Mouse (Mus musculus): Measurements from ENCODE around the gene Lrrc25.
"Not testable (repeated sequence)": the region's sequence is repeated elsewhere in the genome, so short reads cannot be mapped to it uniquely, and the experiment has no call there.

Lrrc25 gene

DNA sequence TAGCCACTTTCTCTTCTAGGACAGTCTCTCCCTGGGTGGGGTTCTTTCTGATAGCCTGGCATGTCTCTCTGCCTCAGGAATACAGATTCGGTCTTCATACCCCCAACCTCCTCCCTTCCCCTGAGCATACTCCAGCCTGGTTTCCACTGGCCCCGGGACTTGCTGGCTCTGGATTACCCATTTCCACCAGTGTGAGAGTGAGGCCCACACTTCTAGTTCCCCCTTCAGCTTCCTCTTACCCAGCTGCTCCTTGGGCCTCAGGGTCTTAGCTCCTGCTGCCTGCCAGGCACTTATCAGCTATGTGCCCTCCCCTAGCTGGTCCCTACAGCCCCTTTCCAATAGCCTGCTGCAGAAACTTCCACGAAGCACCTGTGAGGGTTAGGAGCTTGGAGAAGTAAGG lies at the start of gene Lrrc25:
Lrrc25 (plus strand) TSS at position 262 of the 400 bp plus-strand sequence.
- no peak for DNase-seq (ENCODE audit: low spot score in 2 of 2)

DNA sequence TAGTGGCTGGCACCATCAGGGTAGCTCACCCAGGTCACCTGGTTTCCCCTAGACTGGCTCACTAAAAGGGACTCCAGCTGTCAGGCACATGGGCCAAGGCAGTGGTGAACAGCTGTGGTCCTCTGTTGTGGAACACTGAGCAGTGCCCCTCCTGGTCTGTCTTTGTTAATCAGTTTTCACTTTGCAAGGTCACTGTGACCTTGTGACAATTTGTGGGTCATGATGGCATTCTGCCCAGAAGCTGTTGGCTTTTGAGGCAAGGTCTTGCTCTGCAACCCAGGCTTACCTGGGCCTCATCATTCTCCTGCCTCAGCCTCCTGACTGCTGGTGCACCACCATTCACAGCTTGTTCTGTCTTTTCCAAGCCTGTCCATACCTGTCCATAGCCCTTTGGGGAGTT lies 45.6 kb upstream of the Lrrc25 start:
- DNase-seq (ENCODE audit: low spot score in 2 of 2): no peak

DNA sequence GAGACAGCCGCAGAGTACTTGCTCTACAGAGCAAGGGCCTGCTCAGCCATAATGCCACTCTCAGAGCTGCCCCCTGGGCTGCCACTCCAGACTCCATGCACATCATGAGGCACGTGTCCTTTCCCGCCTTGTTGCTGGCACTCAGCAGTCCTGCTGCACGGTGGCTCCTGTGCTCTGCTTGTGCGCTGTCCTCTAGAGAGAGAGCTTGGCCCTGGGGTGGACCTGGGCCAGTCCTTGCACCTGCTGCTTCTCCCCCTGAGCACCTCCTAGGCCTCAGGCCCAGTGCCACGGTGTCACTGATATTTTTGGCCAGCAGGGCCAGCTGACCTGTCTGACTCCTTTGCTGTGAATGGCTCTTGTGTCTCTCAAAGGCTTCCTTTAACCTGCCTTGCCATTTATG lies 45.0 kb upstream of the Lrrc25 start:
- DNase-seq (ENCODE audit: low spot score in 2 of 2): no peak

DNA sequence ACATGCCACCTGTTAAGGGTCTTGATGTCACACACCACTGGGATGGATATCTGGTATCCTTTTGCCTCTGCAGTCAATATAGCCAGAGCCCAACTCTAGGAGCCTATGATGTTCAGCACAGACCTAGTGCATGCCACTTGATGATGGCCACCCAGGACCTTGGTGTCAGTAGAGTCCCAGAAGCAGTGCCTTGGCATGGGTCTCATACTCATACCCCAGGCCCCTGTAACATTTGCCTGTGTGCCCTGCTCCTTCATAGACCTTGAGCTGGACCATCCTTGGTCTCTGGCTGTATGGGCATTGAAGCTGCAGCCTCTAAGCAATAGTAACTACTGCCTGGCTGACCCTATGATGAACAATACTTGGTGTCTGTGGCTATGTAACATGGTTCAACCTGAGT lies 41.7 kb upstream of the Lrrc25 start:
- no peak for DNase-seq (ENCODE audit: low spot score in 2 of 2)

DNA sequence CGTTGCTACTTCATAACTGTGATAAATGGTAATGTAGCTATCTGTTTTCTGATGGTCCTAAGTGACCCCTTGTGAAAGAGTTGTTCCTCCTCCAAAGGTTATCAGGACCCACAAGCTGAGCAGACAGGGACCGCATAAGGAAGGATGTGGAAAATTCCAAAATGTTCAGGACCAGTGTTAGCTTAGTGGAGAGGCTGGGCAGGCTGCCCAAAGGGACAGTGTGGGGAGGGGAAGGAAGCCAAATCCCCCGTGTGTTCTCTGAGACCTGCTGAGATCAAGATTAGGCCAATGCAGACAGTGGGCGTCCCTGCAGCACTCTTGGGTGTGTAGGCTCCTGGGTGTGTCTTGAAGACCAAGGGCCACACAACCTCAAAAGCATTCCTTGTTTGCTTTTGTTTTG lies 41.0 kb upstream of the Lrrc25 start:
- no peak for DNase-seq (ENCODE audit: low spot score in 2 of 2)

DNA sequence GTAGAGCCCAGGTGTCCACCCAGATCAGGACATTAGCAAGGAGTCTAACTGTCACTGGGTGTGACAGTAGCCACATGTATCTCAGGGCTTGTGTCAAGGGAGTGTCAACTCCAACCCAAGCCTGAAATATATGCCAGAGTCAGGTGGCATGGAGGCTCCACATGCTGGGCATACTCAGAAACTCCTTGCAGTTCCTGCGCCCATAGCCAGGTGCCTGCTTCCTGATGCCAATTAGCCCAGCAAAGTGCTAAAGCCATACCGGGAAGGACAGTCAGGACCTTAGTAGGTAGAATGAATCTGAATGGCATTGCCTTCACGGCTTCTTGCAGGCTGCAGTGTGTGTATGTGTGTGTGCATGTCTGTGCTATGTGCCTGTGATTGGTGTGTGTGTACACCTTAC lies 38.7 kb upstream of the Lrrc25 start:
- DNase-seq (ENCODE audit: low spot score in 2 of 2): no peak

DNA sequence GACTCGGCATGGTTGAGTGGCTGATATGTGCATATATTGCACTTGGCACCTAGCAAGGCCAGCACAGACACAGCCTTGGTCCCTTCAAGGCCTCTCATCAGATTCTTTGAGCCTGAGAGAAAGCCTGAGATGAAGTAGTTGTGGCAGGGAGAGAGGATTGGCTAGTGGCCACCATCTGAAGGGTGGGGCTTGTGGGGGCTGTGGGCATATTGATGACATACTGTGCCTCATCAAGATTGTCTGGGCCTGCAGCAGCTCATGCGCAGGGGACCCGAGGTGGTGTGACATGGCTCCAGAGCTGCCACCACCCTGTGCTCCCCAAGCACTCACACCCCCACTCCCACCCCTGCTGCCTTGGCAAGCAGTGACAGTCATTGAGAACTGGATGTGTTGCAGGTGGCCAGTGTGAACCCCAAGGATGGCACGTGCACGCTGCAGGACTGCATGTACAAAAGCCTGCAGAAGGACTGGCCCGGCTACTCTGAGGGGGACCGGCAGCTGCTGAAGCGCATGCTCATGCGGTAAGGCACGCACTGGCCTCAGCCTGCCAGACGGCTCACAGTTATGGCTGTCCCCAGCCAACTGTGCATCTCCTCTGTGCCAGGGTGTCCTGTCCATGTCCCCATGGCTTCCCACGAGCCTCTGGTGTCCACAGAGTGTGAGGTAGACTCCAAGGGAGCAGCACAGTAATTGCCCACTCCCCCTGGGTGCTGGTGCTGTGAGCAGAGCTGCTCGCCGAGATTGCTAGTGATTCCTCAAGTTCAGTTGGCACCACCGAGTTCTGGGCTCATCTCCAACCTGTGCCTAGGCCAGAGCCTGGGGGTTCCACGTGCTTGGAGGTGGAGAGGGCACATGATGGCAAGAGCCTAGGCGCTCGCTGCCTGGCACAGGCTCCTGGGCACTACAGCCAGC lies 32.2 kb upstream of the Lrrc25 start:
- peak in 1 of 2 experiments; percentile 63 for DNase-seq (ENCODE audit: low spot score in 2 of 2)

DNA sequence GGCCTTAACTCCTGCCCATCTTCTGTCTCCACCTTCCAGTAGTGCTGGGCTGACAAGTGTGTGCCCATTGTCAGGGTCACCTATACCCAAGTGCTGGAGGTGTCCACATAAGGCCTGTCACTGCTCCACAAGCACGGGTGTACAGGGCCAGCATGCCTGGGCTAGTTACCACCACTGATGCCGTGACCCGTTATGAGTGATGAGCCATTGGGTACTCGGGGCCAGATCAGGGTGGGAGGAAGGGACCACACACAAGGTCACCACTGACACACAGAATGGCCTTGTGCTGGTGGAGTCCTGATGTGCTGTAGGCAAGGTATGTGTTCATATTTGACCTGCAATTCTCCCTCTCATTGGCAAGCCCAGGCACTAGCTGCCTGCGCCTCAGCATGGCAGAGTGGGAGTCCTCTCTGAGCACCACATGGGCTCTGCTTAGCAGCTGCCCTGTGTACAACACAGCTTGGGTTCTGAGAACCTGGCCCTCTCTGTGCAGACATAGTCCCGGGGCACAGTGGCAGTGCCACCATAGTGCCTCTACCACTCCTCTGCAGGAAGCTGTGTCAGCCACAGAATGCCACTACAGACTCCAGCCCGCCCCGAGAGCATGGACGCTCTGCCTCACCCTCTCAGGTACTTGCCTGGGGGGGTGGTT lies 31.2 kb upstream of the Lrrc25 start:
- DNase-seq (ENCODE audit: low spot score in 2 of 2): no peak

DNA sequence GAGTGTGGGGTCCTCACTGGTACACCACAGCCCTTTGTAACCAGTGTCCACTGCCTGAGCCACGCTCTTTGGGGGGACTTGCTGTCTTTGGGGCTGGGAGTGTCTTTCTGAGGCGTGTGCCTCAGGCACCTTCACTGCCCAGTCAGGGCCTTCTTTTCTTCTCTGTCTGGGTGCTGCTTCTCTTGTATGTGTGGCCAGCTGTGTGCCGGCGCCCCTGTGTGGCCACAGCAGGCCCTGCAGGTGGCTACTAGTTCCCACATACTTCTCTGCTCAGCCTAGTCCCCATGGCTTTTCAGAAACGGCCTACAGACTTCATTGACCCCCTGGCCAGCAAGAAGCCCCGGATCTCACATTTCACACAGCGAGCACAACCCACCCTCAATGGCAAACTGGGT lies 30.7 kb upstream of the Lrrc25 start:
- peak in 1 of 2 experiments; percentile 51 for DNase-seq (ENCODE audit: low spot score in 2 of 2)

DNA sequence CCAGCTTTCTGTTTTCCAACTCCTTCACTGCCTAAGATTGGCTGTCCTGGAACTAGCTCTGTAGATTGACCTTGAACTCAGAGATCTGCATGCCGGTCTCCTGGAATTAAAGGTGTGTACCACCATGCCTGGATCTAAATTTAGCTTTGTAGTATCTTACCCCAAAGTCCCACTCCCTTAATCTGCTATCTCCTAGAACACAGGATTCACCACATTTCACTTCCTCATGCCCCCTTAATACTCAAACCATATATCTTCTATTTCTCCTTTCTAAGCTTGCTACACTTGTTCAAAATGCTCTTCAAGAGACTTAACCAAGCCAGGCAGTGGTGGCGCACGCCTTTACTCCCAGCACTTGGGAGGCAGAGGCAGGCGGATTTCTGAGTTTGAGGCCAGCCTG lies 28.0 kb upstream of the Lrrc25 start:
- DNase-seq (ENCODE audit: low spot score in 2 of 2): not testable (repeated sequence)

DNA sequence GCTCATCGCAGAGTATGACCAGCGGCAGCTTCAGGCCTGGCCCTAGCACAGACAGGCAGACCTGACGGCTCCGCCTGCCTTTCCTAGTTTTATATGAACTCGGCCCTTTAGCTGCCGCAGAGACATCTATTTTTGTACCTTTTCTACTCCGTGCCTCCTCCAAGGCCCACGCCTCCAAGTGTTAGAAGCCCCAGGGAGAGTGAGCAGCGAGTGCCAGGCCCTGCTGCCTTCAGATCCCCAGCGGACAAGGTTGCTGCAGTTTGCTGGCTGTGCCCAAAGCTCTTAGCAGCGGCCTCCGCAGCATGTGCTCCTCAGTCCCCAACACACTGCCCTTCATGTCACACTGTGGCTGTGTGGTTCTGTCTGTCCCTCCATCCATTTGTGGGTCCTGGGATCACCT lies 24.4 kb upstream of the Lrrc25 start:
- DNase-seq (ENCODE audit: low spot score in 2 of 2): no peak

DNA sequence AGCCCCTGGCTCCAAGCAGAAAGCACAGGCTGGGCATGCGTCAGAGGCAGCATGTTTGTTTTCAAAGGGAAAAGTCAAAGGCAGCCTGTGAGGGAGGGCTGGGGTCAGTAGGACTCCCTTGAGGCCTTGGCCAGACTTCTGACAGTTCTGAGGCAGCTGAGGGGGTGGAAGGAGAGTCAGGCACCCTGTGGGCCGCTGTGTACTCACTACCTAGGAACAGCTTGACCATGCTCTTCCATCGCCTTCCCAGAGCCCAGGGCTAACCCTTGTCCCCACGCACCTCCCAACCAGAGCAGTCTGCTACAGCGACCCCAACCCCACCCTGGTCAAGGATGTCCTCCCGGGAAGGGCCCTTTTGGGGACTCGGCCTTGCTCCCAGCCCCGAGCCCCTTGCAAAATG lies 22.8 kb upstream of the Lrrc25 start:
- DNase-seq (ENCODE audit: low spot score in 2 of 2): no peak

DNA sequence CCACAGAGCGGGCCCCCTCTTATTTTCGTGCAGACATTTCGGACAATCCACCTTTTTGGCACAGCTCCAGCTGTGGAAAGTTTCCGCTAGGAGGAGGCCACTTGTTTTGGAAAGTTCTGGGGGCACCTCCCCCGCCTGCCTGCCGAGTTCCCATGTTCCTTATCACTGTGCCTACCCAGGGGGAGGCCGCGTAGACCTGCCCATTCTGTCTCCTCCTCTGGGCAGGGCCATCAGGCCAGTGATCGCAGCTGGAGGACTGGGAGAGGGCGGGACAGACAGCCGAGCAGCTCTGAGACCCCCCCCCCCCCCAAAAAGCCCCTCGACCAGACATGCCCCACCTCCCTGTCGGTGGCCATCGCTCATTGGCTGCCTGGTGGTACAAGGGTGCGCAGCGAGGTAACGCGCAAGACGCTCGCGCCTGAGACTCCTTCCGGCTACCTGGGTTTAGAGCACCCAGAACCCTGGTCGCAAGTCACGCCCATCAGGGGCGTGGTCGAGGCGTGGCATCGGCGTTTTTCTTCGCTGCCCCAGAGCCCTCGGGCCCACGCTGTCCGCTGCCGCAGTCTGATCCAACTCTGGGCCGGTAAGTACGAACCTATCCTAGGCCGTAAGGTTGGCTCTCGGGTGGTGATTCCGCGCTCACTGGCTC lies 21.9 kb upstream of the Lrrc25 start, which contains the start of gene Isyna1:
Isyna1 (plus strand) TSS at position 413 of the 649 bp plus-strand sequence.
- DNase-seq (ENCODE audit: low spot score in 2 of 2): peak in 1 of 2 experiments; percentile 72

DNA sequence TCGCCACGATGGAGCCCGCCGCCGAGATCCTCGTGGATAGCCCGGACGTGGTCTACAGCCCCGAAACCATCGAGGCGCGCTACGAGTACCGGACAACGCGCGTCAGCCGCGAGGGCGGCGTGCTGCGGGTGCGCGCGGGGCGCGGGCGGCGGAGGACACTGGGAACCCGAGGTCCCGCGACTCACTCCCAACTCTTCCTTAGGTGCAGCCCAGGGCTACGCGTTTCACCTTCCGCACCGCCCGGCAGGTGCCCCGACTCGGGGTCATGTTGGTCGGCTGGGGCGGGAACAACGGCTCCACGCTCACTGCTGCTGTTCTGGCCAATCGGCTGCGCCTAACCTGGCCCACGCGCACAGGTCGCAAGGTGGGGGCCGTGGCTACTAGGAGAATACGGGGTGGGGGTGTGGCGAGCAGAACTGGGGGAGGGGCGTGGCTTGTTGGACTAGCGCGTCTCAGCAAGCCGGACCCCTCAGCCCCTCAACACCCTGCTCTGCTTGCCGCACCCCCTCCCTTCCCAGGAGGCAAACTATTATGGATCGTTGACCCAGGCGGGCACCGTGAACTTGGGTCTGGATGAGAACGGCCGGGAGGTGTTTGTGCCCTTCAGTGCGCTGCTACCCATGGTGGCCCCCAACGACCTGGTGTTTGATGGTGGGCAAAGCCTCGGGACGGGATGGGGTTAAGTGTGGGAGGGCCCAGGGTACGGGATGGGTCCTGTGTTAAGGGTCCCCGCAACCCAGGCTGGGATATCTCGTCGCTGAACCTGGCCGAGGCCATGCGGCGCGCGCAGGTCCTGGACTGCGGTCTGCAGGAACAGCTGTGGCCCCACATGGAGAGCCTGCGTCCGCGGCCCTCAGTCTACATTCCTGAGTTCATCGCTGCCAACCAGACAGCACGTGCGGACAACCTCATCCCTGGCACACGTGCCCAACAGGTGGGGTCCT lies 21.1 kb upstream of the Lrrc25 start:
- peak in 1 of 2 experiments; percentile 39 for DNase-seq (ENCODE audit: low spot score in 2 of 2)

DNA sequence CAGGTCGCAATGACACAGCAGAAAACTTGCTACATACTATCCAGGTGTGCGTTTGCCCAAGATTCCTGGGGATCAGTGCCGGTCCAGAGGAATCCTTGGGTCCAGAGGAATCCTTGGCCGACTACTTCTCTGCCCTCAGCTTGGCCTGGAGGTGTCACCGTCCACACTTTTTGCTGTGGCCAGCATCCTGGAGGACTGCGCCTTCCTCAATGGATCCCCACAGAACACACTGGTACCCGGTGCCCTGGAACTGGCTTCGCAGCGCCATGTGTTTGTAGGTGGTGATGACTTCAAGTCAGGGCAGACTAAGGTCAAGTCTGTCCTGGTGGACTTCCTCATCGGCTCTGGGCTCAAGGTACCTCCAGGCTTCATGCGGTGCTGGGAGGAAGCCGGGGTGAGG lies 20.1 kb upstream of the Lrrc25 start:
- DNase-seq (ENCODE audit: low spot score in 2 of 2): no peak

DNA sequence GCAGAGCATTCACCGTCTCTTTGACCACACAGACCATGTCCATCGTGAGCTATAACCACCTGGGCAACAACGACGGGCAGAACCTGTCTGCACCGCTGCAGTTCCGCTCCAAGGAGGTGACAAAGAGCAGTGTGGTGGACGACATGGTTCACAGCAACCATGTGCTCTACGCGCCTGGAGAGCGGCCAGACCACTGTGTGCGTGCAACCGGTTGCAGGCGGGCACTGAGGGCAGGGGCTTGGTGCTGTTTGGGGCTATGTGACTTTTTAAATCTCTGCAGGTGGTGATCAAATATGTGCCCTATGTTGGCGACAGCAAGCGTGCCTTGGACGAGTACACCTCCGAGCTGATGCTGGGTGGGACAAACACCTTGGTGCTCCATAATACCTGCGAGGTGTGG lies 19.7 kb upstream of the Lrrc25 start:
- DNase-seq (ENCODE audit: low spot score in 2 of 2): no peak

DNA sequence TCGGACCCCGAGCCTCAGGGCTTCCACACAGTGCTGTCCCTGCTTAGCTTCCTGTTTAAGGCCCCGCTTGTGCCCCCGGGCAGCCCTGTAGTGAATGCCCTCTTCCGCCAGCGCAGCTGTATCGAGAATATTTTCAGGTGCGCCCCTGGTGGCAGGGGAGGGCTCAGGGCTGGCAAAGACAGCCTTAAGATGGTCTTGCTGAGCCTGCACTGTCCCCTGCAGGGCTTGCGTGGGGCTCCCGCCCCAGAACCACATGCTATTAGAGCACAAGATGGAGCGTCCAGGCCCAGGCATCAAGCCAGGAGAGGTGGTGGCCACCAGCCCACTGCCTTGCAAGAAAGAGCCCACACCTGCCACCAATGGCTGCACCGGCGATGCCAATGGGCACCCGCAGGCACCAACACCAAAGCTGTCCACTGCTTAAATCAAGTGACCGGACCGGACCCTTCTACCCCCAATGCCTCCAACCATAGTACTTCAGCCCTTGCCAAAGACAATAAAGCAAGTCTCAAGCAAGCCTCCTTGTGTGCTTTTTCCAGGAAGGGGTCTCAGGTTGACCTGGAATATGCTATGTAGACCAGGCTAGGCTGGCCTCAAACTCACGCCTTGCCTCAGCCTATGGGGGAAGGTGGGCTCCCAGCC lies 19.1 kb upstream of the Lrrc25 start:
- DNase-seq (ENCODE audit: low spot score in 2 of 2): peak in 1 of 2 experiments; percentile 49

DNA sequence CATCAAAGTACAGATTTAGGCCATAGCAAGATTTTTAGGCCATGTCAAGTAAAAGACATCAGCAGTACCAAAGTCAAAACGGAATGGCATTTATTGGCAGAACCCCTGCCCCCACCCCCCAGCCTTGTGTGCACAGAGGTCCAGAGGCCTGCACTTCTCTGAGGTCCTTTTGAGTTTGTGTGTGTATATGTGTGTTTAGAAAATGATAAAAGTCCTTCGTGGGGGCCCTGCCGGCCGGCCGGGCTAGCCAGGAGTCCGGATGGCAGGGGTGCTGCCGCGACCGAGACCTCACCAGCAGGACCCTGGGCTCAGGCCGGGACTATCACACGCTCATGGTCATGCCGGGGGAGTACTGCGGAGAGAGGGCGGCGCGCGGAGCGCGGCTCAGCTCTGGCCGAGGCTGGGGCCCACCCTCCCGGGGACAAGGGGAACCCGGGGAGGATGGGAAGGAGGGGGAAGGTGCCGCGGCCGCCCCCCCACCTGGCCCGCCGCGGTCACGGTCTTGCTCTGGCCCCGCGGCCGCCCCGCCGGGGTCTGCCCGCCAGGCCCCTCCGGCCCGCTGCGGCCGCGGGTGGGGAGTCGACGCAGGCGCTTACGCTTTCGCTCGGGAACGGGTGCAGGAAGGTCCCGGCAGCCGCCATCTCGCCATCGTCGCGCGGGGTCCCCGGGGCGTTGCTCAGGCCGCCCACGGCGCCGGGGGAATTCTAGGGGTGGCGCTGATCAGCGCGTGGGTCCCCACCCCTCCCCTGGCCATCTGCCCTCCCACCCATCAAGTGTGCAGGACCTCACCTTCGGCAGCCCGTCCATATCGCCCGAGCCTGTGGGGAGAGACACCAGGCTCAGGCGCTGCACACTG lies 18.3 kb upstream of the Lrrc25 start:
- DNase-seq (ENCODE audit: low spot score in 2 of 2): no peak

DNA sequence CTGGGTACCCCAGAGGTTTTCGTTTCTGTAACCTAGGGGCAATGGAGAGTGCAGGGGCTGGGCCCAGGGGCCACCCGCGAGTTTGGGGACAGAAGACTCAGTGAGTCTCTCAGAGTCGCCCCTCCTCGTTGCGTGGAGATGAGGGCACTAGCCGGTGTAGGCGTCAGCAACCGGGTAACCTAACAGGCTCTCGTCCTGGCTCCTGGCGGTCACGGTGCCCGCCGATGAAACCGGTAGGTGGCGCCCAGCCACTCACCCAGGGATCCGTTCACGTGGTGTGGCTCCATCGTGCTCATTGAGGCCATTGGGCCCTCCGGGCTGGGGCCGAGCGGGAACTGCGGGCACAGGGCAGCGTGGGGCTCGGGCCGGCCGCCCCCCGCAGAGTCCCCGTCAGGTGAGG lies 17.7 kb upstream of the Lrrc25 start:
- DNase-seq (ENCODE audit: low spot score in 2 of 2): peak in 1 of 2 experiments; percentile 83

DNA sequence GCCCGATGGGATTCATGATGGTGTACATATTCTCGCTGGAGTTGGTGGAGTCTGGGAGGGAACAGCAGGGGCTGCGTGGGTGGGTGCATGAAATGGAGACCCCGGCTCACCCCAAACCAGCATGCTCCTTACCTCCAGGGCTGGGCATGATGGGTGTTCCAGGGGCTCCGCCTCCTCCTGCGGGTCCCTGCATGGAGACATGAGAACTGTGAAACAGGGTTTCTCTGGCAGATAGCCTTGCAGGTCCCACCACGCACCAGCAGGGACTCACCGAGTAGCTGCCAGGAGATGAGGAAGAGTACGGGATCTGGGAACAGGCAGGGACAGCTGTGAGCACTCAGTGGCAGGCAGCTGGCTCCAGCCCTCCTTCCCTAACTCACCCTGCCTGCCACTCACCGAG lies 17.2 kb upstream of the Lrrc25 start:
- no peak for DNase-seq (ENCODE audit: low spot score in 2 of 2)

Measured in cerebellum, postnatal 4 days (tissue).